Mouse (Mus musculus) ES-Bruce4 (cell line): Measurements from ENCODE around the gene Atf1. TPM values are rescaled to one million over a fixed set of nuclear protein-coding genes. Genes with fewer than 3 reads are reported as not detected.
"Not testable (repeated sequence)": the region's sequence is repeated elsewhere in the genome, so short reads cannot be mapped to it uniquely, and the experiment has no call there.

Source experiments
- H3K27ac ChIP-seq: 2 replicates; pipeline ENCODE4 v1.5.1; 2012; ENCODE audit warnings: low read length, inconsistent platforms; ENCODE audit not compliant: insufficient read depth
- H3K27me3 ChIP-seq: 2 replicates; pipeline ENCODE4 v1.6.1; 2012; ENCODE audit warnings: mild to moderate bottlenecking, low read length, inconsistent platforms; ENCODE audit not compliant: control insufficient read depth, poor library complexity, insufficient read depth, severe bottlenecking
- H3K36me3 ChIP-seq: 2 replicates; pipeline ENCODE4 v1.6.1; 2012; ENCODE audit warnings: inconsistent platforms, mild to moderate bottlenecking, low read length, moderate library complexity; ENCODE audit not compliant: control insufficient read depth, poor library complexity, insufficient read depth, severe bottlenecking
- H3K4me1 ChIP-seq: one replicate; pipeline ENCODE4 v1.8.1; 2011; ENCODE audit warnings: low read length; ENCODE audit not compliant: control insufficient read depth, insufficient read depth
- H3K4me3 ChIP-seq: 2 replicates; pipeline ENCODE4 v1.5.1; 2011; ENCODE audit warnings: low read depth, mild to moderate bottlenecking, low read length
- H3K9ac ChIP-seq: 2 replicates; pipeline ENCODE4 v1.6.1; 2012; ENCODE audit warnings: low read depth, mild to moderate bottlenecking, inconsistent platforms; ENCODE audit not compliant: poor library complexity, severe bottlenecking
- H3K9me3 ChIP-seq: replicated peaks from 2 replicates; pipeline ENCODE4 v1.6.1; 2012; ENCODE audit warnings: mild to moderate bottlenecking, low read length, inconsistent platforms; ENCODE audit not compliant: control insufficient read depth, poor library complexity, insufficient read depth, severe bottlenecking
- CTCF ChIP-seq: IDR thresholded peaks from one replicate; pipeline ENCODE4 v1.8.1; 2011; ENCODE audit warnings: low read depth, low read length
- EP300 ChIP-seq: IDR thresholded peaks from 2 replicates; pipeline ENCODE4 v1.6.1; 2011; ENCODE audit warnings: low read depth, low read length; ENCODE audit not compliant: insufficient read depth
- POLR2A ChIP-seq: IDR thresholded peaks from one replicate; pipeline ENCODE4 v1.8.1; 2011; ENCODE audit warnings: low read length; ENCODE audit not compliant: insufficient read depth
- polyA plus RNA-seq: library from polyadenylated mRNA; stranded (reverse); fragments of >200 nt; gene quantifications from 2 replicates; pipeline ENCODE4 v1.2.4, GENCODE M21; 2011; ENCODE audit warnings: low read depth; ENCODE audit not compliant: missing spikeins, insufficient read depth, insufficient read length

Gene Atf1
- polyA plus RNA-seq, 1 experiment = 55.8 TPM

GRCm38 (mm10) chr15:100304019-100304991, 76.7 kb downstream of the Atf1 start, which contains the start of gene Mettl7a1:
Gene Mettl7a1, plus strand, starts transcription at chr15:100304140.
- Histone ChIP-seq H3K9ac (peak within 1 kb of the TSS; percentile 56), H3K27ac (peak within 1 kb of the TSS; percentile 84), H3K27me3 (no peaks in the 10 kb centered on the region), H3K4me1 (peaks cover 2% of the 10 kb centered on the region), H3K9me3 (no peaks in the 10 kb centered on the region), H3K36me3 (no peaks in the 10 kb centered on the region), H3K4me3 (peak within 1 kb of the TSS; percentile 95)
- TF ChIP-seq EP300 = 0 out of 2 replicates have a peak, but pooled peaks have one; percentile 26
- TF ChIP-seq POLR2A = peak; percentile 46
- no peak for TF ChIP-seq CTCF

- no peaks in the 10 kb centered on the region for H3K27me3 ChIP-seq
- H3K9ac ChIP-seq = no peak overlapping the region
- no peaks in the 10 kb centered on the region for H3K4me1 ChIP-seq
- no peak overlapping the region for H3K4me3 ChIP-seq
- no peaks in the 10 kb centered on the region for H3K9me3 ChIP-seq
- H3K27ac ChIP-seq = no peak overlapping the region
- TF ChIP-seq EP300 = no peak
- no peak for TF ChIP-seq POLR2A
- no peak for TF ChIP-seq CTCF
- no peaks in the 10 kb centered on the region for H3K36me3 ChIP-seq
Measured at GRCm38 (mm10) chr15:100306201-100306600, 78.6 kb downstream of the Atf1 start.

GRCm38 (mm10) chr15:100307438-100308096, 79.9 kb downstream of the Atf1 start:
- peak; percentile 26 for TF ChIP-seq CTCF
- H3K36me3 ChIP-seq, H3K9me3 ChIP-seq, H3K4me1 ChIP-seq, H3K27me3 ChIP-seq, H3K9ac ChIP-seq, H3K27ac ChIP-seq, H3K4me3 ChIP-seq: not testable (repeated sequence)

Other genes with a start within 250 kb of the Atf1 start
- gene Dip2b, start 189.2 kb upstream of the Atf1 start, polyA plus RNA-seq = 18.3 and 21.4 TPM in 2 replicates
- 3.2 and 4.1 TPM in 2 replicates for gene Tmprss12, start 53.0 kb downstream of the Atf1 start, polyA plus RNA-seq
- gene Mettl7a1, start 76.3 kb downstream of the Atf1 start, polyA plus RNA-seq = 9.7 and 11.5 TPM in 2 replicates
- gene Mettl7a3, start 107.1 kb downstream of the Atf1 start, polyA plus RNA-seq = not detected in 2 replicates
- not detected in 2 replicates for gene Methig1, start 125.3 kb downstream of the Atf1 start, polyA plus RNA-seq
- not detected in 2 replicates for gene Mettl7a2, start 125.4 kb downstream of the Atf1 start, polyA plus RNA-seq
- not detected in 2 replicates for gene Higd1c, start 136.7 kb downstream of the Atf1 start, polyA plus RNA-seq
- gene Gm5475, start 194.3 kb downstream of the Atf1 start, polyA plus RNA-seq = not detected in 2 replicates
- gene Slc11a2, start 197.3 kb downstream of the Atf1 start, polyA plus RNA-seq = 24.0 and 29.9 TPM in 2 replicates
- gene Letmd1, start 241.2 kb downstream of the Atf1 start, polyA plus RNA-seq = 9.5 and 10.3 TPM in 2 replicates